Mouse (Mus musculus): ENCODE measurements around the gene Kremen1. TPM values are rescaled to one million over a fixed set of nuclear protein-coding genes. Genes with fewer than 3 reads are reported as not detected.

The Kremen1 gene
- polyA plus RNA-seq, 1 experiment from 2014 or later: 18.6 TPM

- peak within 1 kb of the TSS; percentile 97 for H3K4me2 ChIP-seq (ENCODE audit: low read depth, low read length)
- no peaks in the 10 kb centered on the region for H3K36me3 ChIP-seq (ENCODE audit: control insufficient read depth, insufficient read depth, low read length)
- H3K27ac ChIP-seq (ENCODE audit: low read length): 0 out of 2 replicates have a peak within 1 kb of the TSS, but pooled peaks have one; percentile 14
These were observed 109.5 kb downstream of the Kremen1 start, which contains the start of gene Emid1 for GRCm38 (mm10) chr11:5151680-5152337. TSS of gene Emid1 (minus strand) at chr11:5152257.

GRCm38 (mm10) chr11:5151247-5151630 lies 110.1 kb downstream of the Kremen1 start:
- no peak for ATAC-seq (ENCODE audit: low read depth)
- Histone ChIP-seq H3K36me3 (ENCODE audit: control insufficient read depth, insufficient read depth, low read length) (no peaks in the 10 kb centered on the region), H3K4me1 (replicated peaks; ENCODE audit: control insufficient read depth, insufficient read depth, low read length) (peaks cover 45% of the 10 kb centered on the region), H3K4me2 (ENCODE audit: low read depth, low read length) (peak overlapping the region; percentile 97), H3K4me3 (ENCODE audit: low read length) (peak overlapping the region; percentile 66), H3K27ac (ENCODE audit: low read length) (no peak overlapping the region), H3K9me3 (ENCODE audit: control insufficient read depth, low read length) (no peaks in the 10 kb centered on the region), H3K27me3 (ENCODE audit: control insufficient read depth, insufficient read depth, low read depth, low read length) (no peaks in the 10 kb centered on the region), H3K9ac (ENCODE audit: low read length) (peak overlapping the region; percentile 82)
- WGBS: 38% methylated on average over 4 of the region's 4 CpGs

More at GRCm38 (mm10) chr11:5151680-5152337, 109.5 kb downstream of the Kremen1 start, which contains the start of gene Emid1:
- H3K9ac ChIP-seq (ENCODE audit: low read length): peak within 1 kb of the TSS; percentile 82
- peaks cover 45% of the 10 kb centered on the region for H3K4me1 ChIP-seq (replicated peaks; ENCODE audit: control insufficient read depth, insufficient read depth, low read length)
- H3K27me3 ChIP-seq (ENCODE audit: control insufficient read depth, insufficient read depth, low read depth, low read length): no peaks in the 10 kb centered on the region
- WGBS: under 1% methylated on average over 46 of the region's 53 CpGs
- no peaks in the 10 kb centered on the region for H3K9me3 ChIP-seq (ENCODE audit: control insufficient read depth, low read length)
- ATAC-seq (ENCODE audit: low read depth): peak; percentile 53
- peak within 1 kb of the TSS; percentile 66 for H3K4me3 ChIP-seq (ENCODE audit: low read length)

DNA sequence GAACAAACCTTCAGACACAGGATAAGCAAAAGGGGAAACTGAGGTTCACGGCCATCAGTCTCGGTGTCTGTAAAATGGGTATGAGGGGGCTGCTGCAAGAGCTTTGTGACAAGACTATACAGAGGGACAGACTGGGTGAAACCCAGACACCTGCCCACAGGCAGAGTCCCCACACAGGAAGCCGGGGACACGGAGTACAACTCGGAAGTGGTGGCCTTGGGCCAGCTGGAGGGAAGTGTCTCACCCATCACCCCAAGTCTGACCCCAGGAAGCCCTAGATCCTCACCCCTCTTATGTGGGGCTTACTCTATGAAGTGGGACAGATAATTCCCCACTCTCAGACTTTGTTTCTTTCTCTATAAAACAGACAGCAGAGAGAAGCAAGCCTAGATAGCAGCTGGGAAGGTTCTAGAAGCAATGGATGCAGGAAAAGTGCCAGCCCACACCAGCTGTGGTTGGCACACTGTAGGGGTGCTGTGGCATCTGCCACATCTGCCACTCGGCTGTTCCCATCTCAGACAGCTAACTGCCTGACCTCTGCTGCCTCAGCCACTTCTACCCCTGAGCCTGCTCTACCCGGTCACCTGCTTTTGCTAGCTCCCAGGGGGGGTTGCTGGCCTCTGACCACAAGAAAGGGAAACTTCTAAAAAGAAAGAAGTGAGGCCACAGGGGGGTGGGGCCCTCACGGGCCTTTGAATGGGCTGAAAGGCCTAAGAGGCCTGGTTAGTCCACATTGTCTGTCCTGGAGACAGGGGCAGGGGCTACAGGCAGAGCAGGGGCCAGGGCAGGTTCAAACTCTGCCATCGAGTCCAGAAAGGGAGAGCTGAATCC lies 110.7 kb downstream of the Kremen1 start:
- H3K27ac ChIP-seq (ENCODE audit: low read length): no peak overlapping the region
- H3K36me3 ChIP-seq (ENCODE audit: control insufficient read depth, insufficient read depth, low read length): no peaks in the 10 kb centered on the region
- H3K4me3 ChIP-seq (ENCODE audit: low read length): 0 out of 2 replicates have a peak overlapping the region, but pooled peaks have one; percentile 4
- peak overlapping the region; percentile 25; the same call in 1 of the 2 replicates for H3K9ac ChIP-seq (ENCODE audit: low read length)
- H3K27me3 ChIP-seq (ENCODE audit: control insufficient read depth, insufficient read depth, low read depth, low read length): no peaks in the 10 kb centered on the region
- 53% methylated on average over 9 of the region's 9 CpGs for WGBS
- no peak for ATAC-seq (ENCODE audit: low read depth)
- H3K4me2 ChIP-seq (ENCODE audit: low read depth, low read length): peak overlapping the region; percentile 97; the same call in 1 of the 2 replicates
- H3K9me3 ChIP-seq (ENCODE audit: control insufficient read depth, low read length): no peaks in the 10 kb centered on the region
- peaks cover 42% of the 10 kb centered on the region for H3K4me1 ChIP-seq (replicated peaks; ENCODE audit: control insufficient read depth, insufficient read depth, low read length)

- no peak for ATAC-seq (ENCODE audit: low read depth)
- no peak overlapping the region for H3K4me3 ChIP-seq (ENCODE audit: low read length)
- no peak overlapping the region for H3K4me2 ChIP-seq (ENCODE audit: low read depth, low read length)
- H3K36me3 ChIP-seq (ENCODE audit: control insufficient read depth, insufficient read depth, low read length): no peaks in the 10 kb centered on the region
- H3K9me3 ChIP-seq (ENCODE audit: control insufficient read depth, low read length): no peaks in the 10 kb centered on the region
- H3K27me3 ChIP-seq (ENCODE audit: control insufficient read depth, insufficient read depth, low read depth, low read length): no peaks in the 10 kb centered on the region
- peaks cover 35% of the 10 kb centered on the region for H3K4me1 ChIP-seq (replicated peaks; ENCODE audit: control insufficient read depth, insufficient read depth, low read length)
- WGBS: 63% methylated on average over 9 of the region's 9 CpGs
- no peak overlapping the region for H3K9ac ChIP-seq (ENCODE audit: low read length)
- H3K27ac ChIP-seq (ENCODE audit: low read length): no peak overlapping the region
These were observed 111.4 kb downstream of the Kremen1 start for GRCm38 (mm10) chr11:5149955-5150354.

GRCm38 (mm10) chr11:5149249-5149648 lies 112.1 kb downstream of the Kremen1 start:
- Histone ChIP-seq H3K4me1 (replicated peaks; ENCODE audit: control insufficient read depth, insufficient read depth, low read length) (peaks cover 30% of the 10 kb centered on the region), H3K9ac (ENCODE audit: low read length) (peak overlapping the region; percentile 13), H3K4me3 (ENCODE audit: low read length) (no peak overlapping the region), H3K36me3 (ENCODE audit: control insufficient read depth, insufficient read depth, low read length) (no peaks in the 10 kb centered on the region), H3K27ac (ENCODE audit: low read length) (peak overlapping the region; percentile 39), H3K9me3 (ENCODE audit: control insufficient read depth, low read length) (no peaks in the 10 kb centered on the region), H3K4me2 (ENCODE audit: low read depth, low read length) (peak overlapping the region; percentile 21; the same call in 1 of the 2 replicates), H3K27me3 (ENCODE audit: control insufficient read depth, insufficient read depth, low read depth, low read length) (no peaks in the 10 kb centered on the region)
- peak; percentile 41 for ATAC-seq (ENCODE audit: low read depth)
- WGBS: 12% methylated on average over 7 of the region's 7 CpGs

GRCm38 (mm10) chr11:5145600-5145999 lies 115.8 kb downstream of the Kremen1 start:
- H3K36me3 ChIP-seq (ENCODE audit: control insufficient read depth, insufficient read depth, low read length): no peaks in the 10 kb centered on the region
- 89% methylated on average over 3 of the region's 3 CpGs for WGBS
- no peak for ATAC-seq (ENCODE audit: low read depth)
- no peak overlapping the region for H3K9ac ChIP-seq (ENCODE audit: low read length)
- H3K9me3 ChIP-seq (ENCODE audit: control insufficient read depth, low read length): no peaks in the 10 kb centered on the region
- no peak overlapping the region for H3K27ac ChIP-seq (ENCODE audit: low read length)
- H3K4me3 ChIP-seq (ENCODE audit: low read length): no peak overlapping the region
- H3K4me2 ChIP-seq (ENCODE audit: low read depth, low read length): no peak overlapping the region
- no peaks in the 10 kb centered on the region for H3K27me3 ChIP-seq (ENCODE audit: control insufficient read depth, insufficient read depth, low read depth, low read length)
- peaks cover 31% of the 10 kb centered on the region for H3K4me1 ChIP-seq (replicated peaks; ENCODE audit: control insufficient read depth, insufficient read depth, low read length)

- peaks cover 31% of the 10 kb centered on the region for H3K4me1 ChIP-seq (replicated peaks; ENCODE audit: control insufficient read depth, insufficient read depth, low read length)
- H3K9me3 ChIP-seq (ENCODE audit: control insufficient read depth, low read length): no peaks in the 10 kb centered on the region
- H3K4me3 ChIP-seq (ENCODE audit: low read length): no peak overlapping the region
- H3K36me3 ChIP-seq (ENCODE audit: control insufficient read depth, insufficient read depth, low read length): no peaks in the 10 kb centered on the region
- H3K9ac ChIP-seq (ENCODE audit: low read length): no peak overlapping the region; the same call in 1 of the 2 replicates
- H3K27ac ChIP-seq (ENCODE audit: low read length): peak overlapping the region; percentile 39
- H3K4me2 ChIP-seq (ENCODE audit: low read depth, low read length): no peak overlapping the region
- 64% methylated on average over 2 of the region's 2 CpGs for WGBS
- no peaks in the 10 kb centered on the region for H3K27me3 ChIP-seq (ENCODE audit: control insufficient read depth, insufficient read depth, low read depth, low read length)
- no peak for ATAC-seq (ENCODE audit: low read depth)
These were observed 119.4 kb downstream of the Kremen1 start for GRCm38 (mm10) chr11:5141965-5142364.
